Mouse (Mus musculus) intestine, embryonic 15.5 days (tissue): ENCODE results near the gene Washc3. TPM values are rescaled to one million over a fixed set of nuclear protein-coding genes. Genes with fewer than 3 reads are reported as not detected.
A peak's percentile ranks its signal among the peaks of the same experiment; 100 is the strongest.

Experiments
- ATAC-seq: fragments of 200-750 bp; cut with Nextera tagmentation; 2 replicates; pipeline ENCODE4 v1.8.0; 2017; ENCODE audit warnings: moderate TSS enrichment, moderate library complexity
- H3K27ac ChIP-seq: fragments of 300-500 bp; sonication (generic); 2 replicates; pipeline ENCODE4 v1.5.1; 2015; ENCODE audit warnings: mild to moderate bottlenecking, inconsistent platforms
- H3K27me3 ChIP-seq: fragments of 300-500 bp; sonication (generic); replicated peaks from 2 replicates; pipeline ENCODE4 v1.6.1; 2015; ENCODE audit warnings: inconsistent platforms
- H3K36me3 ChIP-seq: fragments of 300-500 bp; sonication (generic); 2 replicates; pipeline ENCODE4 v1.6.1; 2015; ENCODE audit warnings: inconsistent platforms
- H3K4me1 ChIP-seq: fragments of 300-500 bp; sonication (generic); replicated peaks from 2 replicates; pipeline ENCODE4 v1.6.1; 2015; ENCODE audit warnings: inconsistent platforms
- H3K4me2 ChIP-seq: fragments of 300-500 bp; sonication (generic); replicated peaks from 2 replicates; pipeline ENCODE4 v1.6.1; 2015; ENCODE audit warnings: mild to moderate bottlenecking, inconsistent platforms
- H3K4me3 ChIP-seq: fragments of 300-500 bp; sonication (generic); replicated peaks from 2 replicates; pipeline ENCODE4 v1.5.1; 2015; ENCODE audit warnings: inconsistent platforms
- H3K9ac ChIP-seq: fragments of 300-500 bp; sonication (generic); 2 replicates; pipeline ENCODE4 v1.6.1; 2015; ENCODE audit warnings: inconsistent platforms
- H3K9me3 ChIP-seq: fragments of 300-500 bp; sonication (generic); 2 replicates; pipeline ENCODE4 v1.6.1; 2016; ENCODE audit warnings: inconsistent platforms
- WGBS: fragments of 180-500 bp; shearing (Covaris S2); methylation state at CpG from one replicate; pipeline ENCODE4 v1.1.7; 2015; 5-methylcytosine and 5-hydroxymethylcytosine counted together
- polyA plus RNA-seq: library from polyadenylated mRNA; unstranded; fragments of >200 nt; fragmentation: Nextera tagmentation; extraction: Ambion mirVana; gene quantifications from 2 replicates; pipeline ENCODE4 v1.2.1, GENCODE M21; 2015

Gene Washc3
- polyA plus RNA-seq, 1 experiment from 2014 or later = 63.2 TPM

GRCm38 (mm10) chr10:88263383-88263782, 62.5 kb downstream of the Washc3 start:
- ATAC-seq = no peak

DNA sequence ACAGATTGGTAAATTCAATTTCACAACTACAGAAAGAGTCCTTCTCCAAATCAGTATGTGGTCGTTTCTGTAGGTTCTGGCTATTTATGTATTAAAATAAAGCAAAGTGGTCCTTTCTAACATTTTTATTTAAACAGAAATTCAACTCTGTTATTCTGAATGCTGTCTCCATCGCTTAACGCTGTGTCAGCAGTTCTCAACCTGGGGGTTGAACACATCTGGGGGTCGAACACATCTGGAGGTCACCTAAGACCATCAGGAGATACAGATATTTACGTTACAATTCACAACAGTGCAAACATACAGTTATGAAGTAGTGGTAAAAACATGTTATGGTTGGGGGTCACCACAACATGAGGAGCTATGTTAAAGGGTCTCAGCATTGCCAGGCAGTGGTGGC, 73.2 kb downstream of the Washc3 start:
- H3K4me3 ChIP-seq = no peak overlapping the region
- no peaks in the 10 kb centered on the region for H3K9me3 ChIP-seq
- H3K36me3 ChIP-seq = no peaks in the 10 kb centered on the region
- H3K27ac ChIP-seq = no peak overlapping the region
- WGBS = 71% methylated on average over 5 of the region's 5 CpGs
- ATAC-seq = no peak
- no peak overlapping the region for H3K4me2 ChIP-seq
- H3K9ac ChIP-seq = no peak overlapping the region
- H3K4me1 ChIP-seq = no peaks in the 10 kb centered on the region
- no peaks in the 10 kb centered on the region for H3K27me3 ChIP-seq

More at GRCm38 (mm10) chr10:88263383-88263782, 62.5 kb downstream of the Washc3 start:
- H3K9ac ChIP-seq = no peak overlapping the region
- H3K4me1 ChIP-seq = 0 out of 2 replicates have a peak, but pooled peaks cover 2% of the 10 kb centered on the region
- H3K9me3 ChIP-seq = no peaks in the 10 kb centered on the region
- no peak overlapping the region for H3K4me2 ChIP-seq
- 54% methylated on average over 4 of the region's 4 CpGs for WGBS
- no peaks in the 10 kb centered on the region for H3K27me3 ChIP-seq
- H3K4me3 ChIP-seq = no peak overlapping the region
- H3K36me3 ChIP-seq = no peaks in the 10 kb centered on the region
- H3K27ac ChIP-seq = no peak overlapping the region

DNA sequence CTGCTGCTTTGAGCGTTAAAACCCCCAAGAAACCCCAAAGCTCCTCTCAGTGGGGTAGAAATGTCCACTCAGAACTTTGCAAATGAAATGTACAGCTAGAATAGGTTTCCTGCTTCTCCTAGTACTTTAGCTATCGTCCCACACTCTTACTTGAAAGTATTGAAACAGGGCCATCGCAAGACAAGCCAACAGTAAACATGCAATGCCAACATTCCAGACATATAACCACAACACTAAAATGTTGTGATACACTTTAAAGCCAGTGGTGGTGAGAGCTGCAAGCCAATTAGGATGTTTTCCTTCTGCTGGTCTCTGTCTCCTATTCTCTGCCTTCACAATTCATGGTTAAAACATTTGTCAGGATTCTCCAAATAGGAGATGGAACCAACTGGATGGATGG, 80.8 kb downstream of the Washc3 start:
- H3K9me3 ChIP-seq = no peaks in the 10 kb centered on the region
- 78% methylated on average over 3 of the region's 3 CpGs for WGBS
- ATAC-seq = no peak
- H3K4me3 ChIP-seq = no peak overlapping the region
- H3K36me3 ChIP-seq = no peaks in the 10 kb centered on the region
- peaks cover 3% of the 10 kb centered on the region; the same call in 1 of the 2 replicates for H3K4me1 ChIP-seq
- no peak overlapping the region for H3K27ac ChIP-seq
- H3K4me2 ChIP-seq = no peak overlapping the region
- no peaks in the 10 kb centered on the region for H3K27me3 ChIP-seq
- no peak overlapping the region for H3K9ac ChIP-seq

- Histone ChIP-seq H3K27ac (peak overlapping the region; percentile 48), H3K9ac (no peak overlapping the region), H3K36me3 (no peaks in the 10 kb centered on the region), H3K4me1 (peaks cover 3% of the 10 kb centered on the region; the same call in 1 of the 2 replicates), H3K4me3 (no peak overlapping the region), H3K4me2 (no peak overlapping the region), H3K9me3 (no peaks in the 10 kb centered on the region), H3K27me3 (no peaks in the 10 kb centered on the region)
- 54% methylated on average over 4 of the region's 4 CpGs for WGBS
- no peak for ATAC-seq
Measured at GRCm38 (mm10) chr10:88284343-88284990, 83.6 kb downstream of the Washc3 start.

DNA sequence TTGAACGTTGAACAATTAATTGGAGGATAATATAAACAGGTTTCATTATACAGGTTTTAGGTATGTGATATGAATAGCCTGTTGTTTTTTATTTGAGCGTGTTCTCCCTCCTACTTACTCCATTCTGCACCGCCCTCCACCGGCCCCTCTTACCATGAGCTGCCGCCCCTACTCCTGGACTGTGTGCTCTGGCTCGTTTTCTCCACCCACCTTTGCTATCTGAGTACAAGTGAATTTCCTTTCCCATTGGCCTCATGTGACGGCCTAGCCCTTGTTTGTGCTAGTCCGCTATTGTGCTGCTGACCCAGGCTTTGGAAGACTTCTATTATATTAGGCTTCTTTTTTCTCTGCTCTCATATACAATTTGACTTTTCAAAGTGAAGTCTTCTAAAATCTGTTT, 86.4 kb downstream of the Washc3 start:
- no peaks in the 10 kb centered on the region for H3K36me3 ChIP-seq
- H3K4me3 ChIP-seq = no peak overlapping the region
- 71% methylated on average over 8 of the region's 8 CpGs for WGBS
- no peaks in the 10 kb centered on the region for H3K27me3 ChIP-seq
- peaks cover 3% of the 10 kb centered on the region; the same call in 1 of the 2 replicates for H3K4me1 ChIP-seq
- H3K27ac ChIP-seq = no peak overlapping the region
- H3K9me3 ChIP-seq = no peaks in the 10 kb centered on the region
- no peak overlapping the region for H3K4me2 ChIP-seq
- no peak overlapping the region for H3K9ac ChIP-seq
- no peak for ATAC-seq

DNA sequence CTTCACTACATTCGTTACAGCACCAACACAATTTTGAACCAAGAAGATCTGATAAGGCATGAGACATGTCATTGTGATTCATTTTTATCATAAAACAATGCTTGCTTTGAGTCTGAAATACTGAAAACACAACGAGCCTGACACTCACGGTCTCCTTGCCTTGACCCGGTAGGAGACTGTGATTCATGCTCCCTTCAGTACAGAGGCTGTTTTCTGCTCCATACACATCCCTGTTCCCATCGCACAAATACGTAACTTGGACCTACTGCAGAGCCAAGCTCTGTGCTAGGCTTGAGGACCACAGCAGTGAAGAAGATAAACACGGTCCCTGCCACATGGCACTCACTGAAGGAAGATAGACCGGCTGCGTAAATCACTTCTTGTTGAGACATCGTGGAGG, 87.2 kb downstream of the Washc3 start:
- H3K27ac ChIP-seq = no peak overlapping the region
- H3K36me3 ChIP-seq = no peaks in the 10 kb centered on the region
- H3K9ac ChIP-seq = no peak overlapping the region
- ATAC-seq = no peak
- WGBS = 63% methylated on average over 10 of the region's 10 CpGs
- H3K4me3 ChIP-seq = no peak overlapping the region
- H3K4me1 ChIP-seq = peaks cover 3% of the 10 kb centered on the region; the same call in 1 of the 2 replicates
- no peaks in the 10 kb centered on the region for H3K9me3 ChIP-seq
- no peak overlapping the region for H3K4me2 ChIP-seq
- no peaks in the 10 kb centered on the region for H3K27me3 ChIP-seq

GRCm38 (mm10) chr10:88295091-88295490, 94.2 kb downstream of the Washc3 start:
- Histone ChIP-seq H3K4me3 (no peak overlapping the region), H3K9ac (no peak overlapping the region), H3K4me1 (no peaks in the 10 kb centered on the region), H3K36me3 (no peaks in the 10 kb centered on the region), H3K9me3 (no peaks in the 10 kb centered on the region), H3K4me2 (no peak overlapping the region), H3K27ac (no peak overlapping the region), H3K27me3 (no peaks in the 10 kb centered on the region)
- 89% methylated on average over 6 of the region's 6 CpGs for WGBS
- no peak for ATAC-seq

Other genes with a start within 250 kb of the Washc3 start
- gene Pmch, start 110.0 kb upstream of the Washc3 start, polyA plus RNA-seq = 0.20 TPM in 1 of 2 replicates, not detected in the other
- gene Parpbp, start 54.2 kb upstream of the Washc3 start, polyA plus RNA-seq = 9.1 and 10.4 TPM in 2 replicates
- gene Nup37, start 54.1 kb upstream of the Washc3 start, polyA plus RNA-seq = 72.0 and 88.1 TPM in 2 replicates
- 3.8 and 4.1 TPM in 2 replicates for gene Dram1, start 178.0 kb downstream of the Washc3 start, polyA plus RNA-seq
- 15.9 and 16.3 TPM in 2 replicates for gene Gnptab, start 178.0 kb downstream of the Washc3 start, polyA plus RNA-seq